Mouse (Mus musculus) bone marrow, adult 2 months (tissue): Measurements from ENCODE around the gene Col8a1.

ENCODE experiments used
- CTCF ChIP-seq: fragments of 200-500 bp; IDR thresholded peaks from 2 replicates; pipeline ENCODE4 v1.5.1; 2011; ENCODE audit warnings: low read length, control low read depth; ENCODE audit not compliant: control insufficient read depth, insufficient read depth
- POLR2A ChIP-seq: fragments of 200-500 bp; IDR thresholded peaks from 2 replicates; pipeline ENCODE4 v1.6.1; 2011; ENCODE audit warnings: low read depth, mild to moderate bottlenecking, control low read depth, low read length, borderline replicate concordance; ENCODE audit not compliant: control insufficient read depth

GRCm38 (mm10) chr16:57634191-57634590 lies 120.3 kb downstream of the Col8a1 start:
- TF ChIP-seq POLR2A = no peak
- TF ChIP-seq CTCF = peak; percentile 56
